ENCODE assay signal across 8 mouse cellular contexts in the genomic region with DNA sequence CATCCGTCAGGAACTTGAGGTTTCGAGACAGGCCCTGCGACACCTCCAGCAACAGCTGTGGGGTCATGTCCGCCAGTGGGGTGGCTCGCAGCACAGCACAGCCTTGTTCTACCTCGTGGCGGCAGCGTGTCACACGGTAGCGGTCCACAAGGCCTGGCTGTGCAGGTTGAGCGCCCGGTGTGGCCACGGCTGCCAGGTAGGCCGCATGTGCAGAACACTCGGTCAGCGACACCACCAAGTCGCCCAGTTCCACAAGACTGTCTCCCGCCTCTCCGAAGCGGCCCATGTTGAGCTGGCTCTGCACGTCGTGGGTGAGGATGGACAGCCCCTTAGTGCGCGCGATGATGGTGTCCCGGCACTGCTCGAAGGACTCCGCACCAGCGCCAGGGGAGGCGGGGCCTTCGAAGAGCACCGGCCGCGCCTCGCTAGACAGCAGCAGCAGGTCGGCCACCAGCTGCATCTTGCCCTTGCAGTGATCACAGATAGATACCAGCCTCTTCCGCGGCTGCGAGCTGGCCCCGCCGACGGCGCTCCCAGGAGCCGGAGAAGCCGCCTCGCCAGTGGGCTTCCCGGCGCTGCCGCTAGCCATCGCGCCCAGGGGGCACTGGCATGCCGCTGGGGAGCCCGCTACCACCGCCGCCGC. TPM values are rescaled to one million over a fixed set of nuclear protein-coding genes. Genes with fewer than 3 reads are reported as not detected.
DNase-seq lines count a peak whose midpoint lies in the region; ATAC-seq and TF ChIP-seq lines count a peak whose summit lies in the region.

No protein-coding gene starts in this region.

- peak overlapping the region; percentile 91 for H3K9ac ChIP-seq in heart, embryonic 14.5 days (ENCODE audit: low read length)

- H3K4me1 ChIP-seq in G1E (ENCODE audit: insufficient read depth, low read depth, low read length): peaks cover 59% of the 10 kb centered on the region
- peaks cover under 1% of the 10 kb centered on the region; the same call in 1 of the 2 replicates for H3K4me1 ChIP-seq in embryonic fibroblast, embryonic 13.5 days (ENCODE audit: control insufficient read depth, insufficient read depth, low read length)
- H3K4me1 ChIP-seq in heart, embryonic 14.5 days (ENCODE audit: control insufficient read depth in 2 of 2, insufficient read depth in 2 of 2, low read length in 2 of 2): peaks cover 8 to 44% of the 10 kb centered on the region in 2 experiments
- H3K4me1 ChIP-seq in lung, adult 2 months (ENCODE audit: control insufficient read depth, insufficient read depth, low read length): peaks cover 26% of the 10 kb centered on the region

- H3K27ac ChIP-seq in embryonic fibroblast, embryonic 13.5 days (ENCODE audit: insufficient read depth, low read length): peak overlapping the region; percentile 89
- H3K27ac ChIP-seq in heart, embryonic 14.5 days (replicated peaks in 1 of 2; ENCODE audit: control insufficient read depth in 1 of 2, insufficient read depth in 1 of 2, low read depth in 2 of 2, low read length in 2 of 2): peak overlapping the region; percentile 88 to 98

- TF ChIP-seq CTCF in G1E (IDR thresholded peaks at IDR 0.05; ENCODE audit: low read depth, low read length): no peak
- TF ChIP-seq CTCF in embryonic fibroblast, embryonic 13.5 days (IDR thresholded peaks at IDR 0.05; ENCODE audit: borderline replicate concordance, insufficient read depth, low read length): peak; percentile 22; the same call in 1 of the 2 replicates
- no peak for TF ChIP-seq CTCF in lung, adult 2 months (IDR thresholded peaks at IDR 0.05; ENCODE audit: insufficient read depth, low read length)

- peak; percentile 6; the same call in 1 of the 2 replicates for ATAC-seq in G1E (ENCODE audit: extremely low read depth, insufficient number of reproducible peaks, low FRiP score, poor library complexity, severe bottlenecking)
- ATAC-seq in heart, embryonic 14.5 days (ENCODE audit: insufficient number of reproducible peaks, insufficient read depth, low FRiP score, low read depth): no peak

- peaks cover 5% of the 10 kb centered on the region for H3K9me3 ChIP-seq in G1E (replicated peaks)
- H3K9me3 ChIP-seq in heart, embryonic 14.5 days (ENCODE audit: control insufficient read depth, low read length): no peaks in the 10 kb centered on the region

- peak; percentile 50 for TF ChIP-seq POLR2A in embryonic fibroblast, embryonic 13.5 days (IDR thresholded peaks at IDR 0.05; ENCODE audit: low read depth, low read length)
- TF ChIP-seq POLR2A in lung, adult 2 months (IDR thresholded peaks at IDR 0.05; ENCODE audit: borderline replicate concordance, extremely low read depth, low read depth, low read length): peak; percentile 26; the same call in 1 of the 2 replicates

- H3K4me3 ChIP-seq in G1E (ENCODE audit: low read depth, low read length): peak overlapping the region; percentile 80
- H3K4me3 ChIP-seq in embryonic fibroblast, embryonic 13.5 days (ENCODE audit: insufficient read depth, low read length): peak overlapping the region; percentile 61
- peak overlapping the region; percentile 71 to 88 for H3K4me3 ChIP-seq in heart, embryonic 14.5 days (ENCODE audit: control insufficient read depth in 1 of 2, insufficient read depth in 1 of 2, low read depth in 1 of 2, low read length in 2 of 2)
- peak overlapping the region; percentile 84 for H3K4me3 ChIP-seq in lung, adult 2 months (replicated peaks; ENCODE audit: extremely low read depth, low read depth, low read length)

- DNase-seq in G1E (ENCODE audit: low spot score): peak; percentile 56
- peak; percentile 18 to 43 for DNase-seq in adrenal gland, postnatal 4 days (ENCODE audit: low spot score in 2 of 2)
- DNase-seq in kidney, postnatal 14 days: peak; percentile 74
- peak; percentile 69 for DNase-seq in lung, adult 2 months
- DNase-seq in ovary, adult 18-20 months (ENCODE audit: low spot score): peak; percentile 57
- peak; percentile 39 to 57 for DNase-seq in urinary bladder, postnatal 36 days (ENCODE audit: low spot score in 2 of 2)

- H3K27me3 ChIP-seq in G1E (ENCODE audit: insufficient read depth, low read length): no peaks in the 10 kb centered on the region
- H3K27me3 ChIP-seq in heart, embryonic 14.5 days (ENCODE audit: control insufficient read depth, insufficient read depth, low read length): no peaks in the 10 kb centered on the region

- 15% methylated on average over 56 of the region's 56 CpGs for WGBS in heart, embryonic 14.5 days
- WGBS in lung, adult 2 months: 10% methylated on average over 56 of the region's 56 CpGs

- H3K36me3 ChIP-seq in G1E (replicated peaks): peaks cover 32% of the 10 kb centered on the region
- H3K36me3 ChIP-seq in heart, embryonic 14.5 days (ENCODE audit: control insufficient read depth, insufficient read depth, low read length): peaks cover 21% of the 10 kb centered on the region

- H3K4me2 ChIP-seq in heart, embryonic 14.5 days (ENCODE audit: low read length): peak overlapping the region; percentile 95

RNA-seq across cellular contexts. Expression of a gene that starts 1.4 kb away (rescaled TPM):
- total RNA-seq in G1E (2014; fragmentation: Nextera tagmentation): 5.7 and 6.9 TPM in 2 replicates
- 3.7 and 6.6 TPM in 2 replicates for total RNA-seq in G1E (2017)
- 21.2 and 28.8 TPM in 2 replicates for polyA plus RNA-seq in G1E (2012)
- 10 to 100 TPM; 23.1 to 26.2 TPM for total RNA-seq in adrenal gland, postnatal 4 days (2021)
- 12.4 and 14.1 TPM in 2 replicates for polyA plus RNA-seq in embryonic fibroblast, embryonic 13.5 days (2011; ENCODE audit: insufficient read length, low read depth, missing spikeins)
- 14.5 and 14.6 TPM in 2 replicates for polyA plus RNA-seq in heart, embryonic 14.5 days (2014; fragmentation: Nextera tagmentation; extraction: Ambion mirVana)
- 49.2 and 68.8 TPM in 2 replicates for polyA plus RNA-seq in lung, adult 2 months (2012; rRNA removed)

RNA-seq across cellular contexts. Expression of a gene that starts 1.5 kb away (rescaled TPM):
- total RNA-seq in G1E (2014; fragmentation: Nextera tagmentation) (25.0 and 28.7 TPM in 2 replicates), G1E (2017) (33.6 and 41.0 TPM in 2 replicates)
- 20.2 and 68.0 TPM in 2 replicates for polyA plus RNA-seq in G1E (2012)
- 100 to 1,000 TPM; 100 to 106 TPM for total RNA-seq in adrenal gland, postnatal 4 days (2021)
- polyA plus RNA-seq in embryonic fibroblast, embryonic 13.5 days (2011; ENCODE audit: insufficient read length, low read depth, missing spikeins): 93.1 and 93.7 TPM in 2 replicates
- polyA plus RNA-seq in heart, embryonic 14.5 days (2014; fragmentation: Nextera tagmentation; extraction: Ambion mirVana): 63.5 and 71.5 TPM in 2 replicates
- 9.2 and 15.0 TPM in 2 replicates for polyA plus RNA-seq in lung, adult 2 months (2012; rRNA removed)
